Mouse (Mus musculus): Measurements from ENCODE around the gene Arfrp1.

Arfrp1 gene

GRCm38 (mm10) chr2:181377230-181377629 lies 12.0 kb upstream of the Arfrp1 start:
- no peak for DNase-seq (ENCODE audit: low read depth)

DNA sequence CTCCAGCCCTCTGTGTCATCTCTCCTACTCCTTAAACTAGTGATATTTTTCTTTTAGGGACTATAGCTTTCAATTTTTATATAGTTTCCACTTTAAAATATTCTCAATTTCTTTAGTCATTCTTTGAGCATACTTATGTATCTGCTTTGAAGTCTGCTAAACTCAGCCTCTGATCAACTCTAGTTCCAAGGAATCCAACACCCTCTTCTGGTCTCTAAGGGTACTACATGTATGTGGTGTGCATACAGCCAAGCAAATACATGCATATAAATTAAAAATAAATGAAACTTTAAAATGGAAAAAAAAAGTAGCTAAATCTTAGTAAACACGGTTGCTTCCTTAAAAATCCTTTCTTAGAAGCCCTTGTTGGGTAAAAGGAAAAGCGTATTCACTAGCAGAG lies 10.6 kb upstream of the Arfrp1 start:
- peak; percentile 43 for DNase-seq (ENCODE audit: low read depth)

- DNase-seq (ENCODE audit: low read depth): no peak
Observed at GRCm38 (mm10) chr2:181370001-181370400, 4.8 kb upstream of the Arfrp1 start.

DNA sequence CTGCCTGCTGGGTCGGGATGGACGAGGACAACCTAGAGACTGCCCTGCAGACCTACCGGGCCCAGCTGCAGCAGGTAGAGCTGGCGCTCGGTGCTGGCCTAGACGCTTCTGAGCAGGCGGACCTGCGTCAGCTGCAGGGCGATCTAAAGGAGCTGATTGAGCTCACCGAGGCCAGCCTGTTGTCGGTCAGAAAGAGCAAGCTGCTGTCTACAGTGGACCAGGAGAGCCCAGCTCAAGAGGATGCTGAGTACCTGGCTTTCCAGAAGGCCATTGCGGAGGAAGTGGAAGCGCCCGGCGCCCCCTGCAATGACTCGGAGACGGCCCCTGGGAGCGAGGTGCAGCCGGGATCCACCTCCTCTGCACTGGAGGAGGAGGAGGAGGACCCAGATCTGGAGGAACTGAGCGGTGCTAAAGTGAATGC lies 461 bp upstream of the Arfrp1 start:
- peak; percentile 17 for DNase-seq (ENCODE audit: low read depth)

DNA sequence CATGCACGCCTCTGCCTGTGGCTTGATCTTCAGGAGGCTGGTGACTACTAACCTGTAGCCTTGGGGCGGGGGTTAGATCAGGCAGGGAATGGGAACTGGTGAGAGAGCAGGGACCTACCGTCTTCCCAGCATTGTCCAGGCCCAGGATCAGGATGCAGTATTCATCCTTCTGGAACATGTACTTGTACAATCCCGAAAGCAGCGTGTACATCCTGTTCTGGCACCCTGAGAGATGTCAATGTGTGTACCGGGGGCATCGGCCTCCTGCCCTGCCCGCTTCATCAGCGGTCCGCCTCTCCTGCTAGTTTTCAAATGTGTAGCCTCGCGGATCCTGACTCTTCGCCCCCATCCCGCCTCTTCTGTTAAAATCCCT lies 731 bp downstream of the Arfrp1 start:
- no peak for DNase-seq (ENCODE audit: low read depth)

DNA sequence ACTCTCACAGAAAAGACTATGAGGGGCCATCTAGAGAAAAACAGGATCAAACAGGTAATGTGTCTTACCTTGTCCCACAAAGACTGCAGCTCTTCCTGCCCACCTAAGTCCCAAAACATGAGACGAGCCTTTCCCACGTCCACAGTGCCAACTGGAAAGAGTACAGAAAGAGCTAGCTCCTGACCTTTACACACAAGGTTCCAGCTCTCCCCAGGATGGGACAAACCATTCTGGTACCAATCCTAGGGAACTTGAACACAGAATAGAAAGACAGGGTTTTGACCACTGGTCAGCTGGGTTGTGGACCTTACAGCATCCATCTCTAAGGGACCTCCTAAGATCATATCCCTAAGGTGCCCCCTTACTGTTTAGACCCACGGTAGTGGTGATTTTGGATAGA lies 1.3 kb downstream of the Arfrp1 start:
- no peak for DNase-seq (ENCODE audit: low read depth)

- no peak for DNase-seq (ENCODE audit: low read depth)
Observed at GRCm38 (mm10) chr2:181356780-181357179, 8.4 kb downstream of the Arfrp1 start.

DNA sequence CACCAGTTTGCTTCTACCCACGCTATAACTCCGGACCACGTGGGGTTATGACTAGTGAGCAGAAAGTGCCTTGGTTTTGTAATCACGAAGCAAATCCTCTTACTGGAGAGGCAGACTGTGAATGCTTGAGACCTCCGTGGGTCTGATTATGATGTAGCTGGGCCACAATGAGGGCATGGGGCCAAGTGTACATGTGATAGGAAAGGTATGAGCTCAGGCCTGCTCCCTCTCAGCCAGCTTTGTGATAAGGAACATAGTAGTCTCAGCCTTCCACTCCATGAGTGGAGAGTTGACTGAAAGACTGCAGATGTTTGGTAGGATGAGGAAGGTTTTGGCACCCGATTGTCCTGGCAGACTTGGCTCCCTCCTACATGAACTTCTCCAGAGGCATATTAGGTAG lies 22.4 kb downstream of the Arfrp1 start:
- DNase-seq (ENCODE audit: low read depth): no peak

DNA sequence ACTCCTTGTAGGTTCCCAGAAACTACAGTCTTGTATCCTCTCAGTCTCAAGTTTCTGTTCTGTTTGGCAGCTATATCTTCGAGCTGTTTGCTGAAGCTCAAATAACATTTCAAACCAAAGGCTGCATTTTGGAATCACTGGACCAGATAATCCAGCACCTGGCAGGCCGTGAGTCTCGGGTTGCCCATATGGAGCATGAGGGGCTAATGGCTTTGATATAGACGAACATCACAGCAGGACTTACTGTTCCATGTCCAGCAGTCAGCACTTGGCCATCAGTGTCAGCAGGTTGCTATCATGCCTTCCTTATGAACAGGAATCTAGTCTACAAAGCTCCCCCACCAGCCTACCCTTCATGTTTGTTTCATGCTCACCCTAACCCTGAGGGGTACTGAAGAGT lies 24.8 kb downstream of the Arfrp1 start:
- no peak for DNase-seq (ENCODE audit: low read depth)

DNA sequence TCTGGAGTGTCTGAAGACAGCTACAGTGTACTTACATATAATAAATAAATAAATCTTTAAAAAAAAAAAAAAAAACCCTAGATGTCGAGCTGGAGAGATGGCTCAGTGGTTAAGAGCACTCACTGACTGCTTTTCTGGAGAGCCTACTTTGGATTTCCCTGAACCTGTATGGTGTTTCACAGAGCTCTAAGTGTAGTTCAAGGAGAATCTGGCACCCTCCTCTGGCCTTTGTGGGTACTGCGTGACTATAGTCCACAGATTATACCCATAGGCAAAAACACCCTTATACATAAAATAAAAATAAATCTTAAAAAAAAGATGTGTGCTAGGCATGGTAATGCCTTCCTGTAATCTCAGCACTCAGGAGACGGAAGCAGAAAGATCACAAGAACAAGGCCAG lies 31.2 kb downstream of the Arfrp1 start:
- peak; percentile 67 for DNase-seq (ENCODE audit: low read depth)

DNA sequence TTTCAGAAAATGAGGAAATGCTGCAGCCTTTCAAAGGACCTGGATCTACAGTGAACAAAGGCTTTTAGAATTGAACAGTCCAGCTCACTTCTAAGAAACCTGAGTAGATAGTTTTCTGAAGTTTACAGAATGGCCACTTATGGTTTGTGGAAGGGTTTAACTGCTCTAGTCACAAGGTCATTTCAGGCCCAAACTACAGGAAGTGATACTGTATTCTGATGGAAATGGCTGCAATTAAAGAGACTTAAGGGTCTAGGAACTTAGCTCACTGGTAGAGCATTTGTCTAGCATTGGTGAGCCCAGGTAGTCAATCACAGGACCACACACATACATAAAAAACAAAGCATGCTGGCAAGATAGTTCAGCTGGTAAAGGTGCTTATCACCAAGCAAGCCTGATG lies 32.7 kb downstream of the Arfrp1 start:
- DNase-seq (ENCODE audit: low read depth): no peak

DNA sequence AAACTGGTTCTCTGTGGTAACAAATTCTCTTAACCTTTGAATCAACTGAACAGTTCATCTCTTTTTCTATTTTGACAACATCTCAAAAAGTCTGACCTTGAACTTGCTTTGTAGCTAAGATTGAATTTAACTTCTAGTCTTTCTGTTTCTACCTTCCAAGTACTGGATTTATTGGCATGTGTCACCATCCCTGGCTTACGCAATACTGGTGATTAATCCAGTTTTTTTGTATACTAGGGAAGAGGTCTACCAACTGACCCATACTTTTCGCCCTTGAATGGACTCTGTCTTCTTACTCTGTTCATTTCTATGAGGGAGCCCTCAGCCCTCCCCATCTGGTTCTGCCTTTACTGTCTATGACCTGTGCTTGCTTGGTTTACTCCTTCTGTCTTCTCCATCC lies 39.1 kb downstream of the Arfrp1 start:
- DNase-seq (ENCODE audit: low read depth): no peak

GRCm38 (mm10) chr2:181322136-181322535 lies 43.1 kb downstream of the Arfrp1 start:
- no peak for DNase-seq (ENCODE audit: low read depth)

DNA sequence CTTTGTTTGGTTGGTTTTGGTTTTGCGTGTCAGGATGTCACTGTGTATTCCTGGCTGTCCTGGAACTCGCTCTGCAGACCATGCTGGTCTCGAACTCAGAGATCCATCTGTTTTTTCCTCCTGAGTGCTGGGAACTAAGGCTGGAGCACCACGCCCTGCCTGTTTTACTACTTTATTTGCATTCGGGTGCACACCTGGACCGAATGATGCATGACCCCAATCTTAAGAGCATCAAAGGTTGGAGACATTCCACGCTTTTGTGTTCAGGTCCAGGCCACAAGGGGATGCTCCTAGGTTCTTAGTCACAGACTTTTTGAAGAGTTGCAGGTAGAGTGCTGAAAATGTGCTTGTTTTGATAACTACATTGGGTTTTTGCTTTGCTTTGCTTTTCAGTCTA lies 45.1 kb downstream of the Arfrp1 start:
- DNase-seq (ENCODE audit: low read depth): no peak

GRCm38 (mm10) chr2:181319248-181320102 lies 45.7 kb downstream of the Arfrp1 start, which contains the start of gene Rtel1:
Gene Rtel1, plus strand, starts transcription at chr2:181319739.
- DNase-seq (ENCODE audit: low read depth): peak; percentile 83

DNA sequence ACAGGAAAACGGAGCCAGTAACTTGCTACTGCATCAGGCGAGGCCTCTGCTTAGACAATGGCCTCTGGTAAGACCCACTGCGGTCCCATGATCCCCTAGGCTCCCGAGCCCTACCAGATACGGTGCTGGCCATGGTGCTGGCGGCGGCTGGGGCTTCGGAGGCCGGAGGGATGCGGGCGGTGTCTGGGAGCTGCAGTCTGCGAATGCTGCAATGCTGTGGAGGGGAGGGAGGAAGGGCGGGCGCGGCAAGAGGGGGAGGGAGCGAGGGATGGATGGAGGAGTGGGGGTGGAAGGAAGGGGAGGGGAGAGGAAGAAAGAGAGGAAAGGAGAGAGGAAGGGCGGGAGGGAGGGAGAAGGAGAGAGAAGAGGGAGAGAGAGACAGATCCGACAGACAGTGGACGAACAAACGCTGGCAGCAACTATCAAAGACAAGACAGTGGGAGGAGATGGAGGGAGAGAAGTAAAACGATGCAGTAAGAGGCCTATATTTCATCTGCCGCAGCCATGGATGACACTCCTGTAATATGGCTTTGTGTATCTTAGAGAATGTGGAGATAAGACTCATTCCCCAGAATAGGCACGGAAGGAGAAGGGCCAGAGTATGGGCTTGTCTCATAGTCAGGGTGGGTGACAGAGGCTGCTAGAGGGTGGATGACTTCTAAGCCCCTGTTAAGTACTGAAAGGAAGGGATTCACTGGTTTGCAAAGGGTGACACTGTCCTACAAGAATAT lies 51.0 kb downstream of the Arfrp1 start, which contains the start of gene Stmn3:
Stmn3 (minus strand) TSS at position 421 of the 731 bp plus-strand sequence.
- DNase-seq (ENCODE audit: low read depth): no peak

- DNase-seq (ENCODE audit: low read depth): no peak
Observed at GRCm38 (mm10) chr2:181313344-181314079, 51.7 kb downstream of the Arfrp1 start.

DNA sequence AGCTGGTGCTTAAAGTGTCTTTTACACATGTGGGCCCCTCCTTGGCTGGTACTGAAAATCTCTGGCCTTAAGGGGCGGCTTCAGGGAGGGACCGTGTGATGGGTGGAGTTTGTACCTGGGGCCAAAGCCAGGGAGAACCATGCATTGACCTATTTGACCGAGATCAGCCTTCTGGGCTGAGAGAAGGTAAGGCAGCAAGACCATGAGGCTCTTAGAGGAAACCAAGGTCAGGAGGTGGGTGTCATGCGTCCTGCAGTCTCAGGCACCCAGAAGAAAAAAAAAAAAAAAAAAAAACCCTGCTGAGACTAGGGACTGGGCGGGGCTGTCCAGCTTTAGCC lies 52.2 kb downstream of the Arfrp1 start:
- DNase-seq (ENCODE audit: low read depth): no peak

GRCm38 (mm10) chr2:181312435-181312834 lies 52.8 kb downstream of the Arfrp1 start:
- no peak for DNase-seq (ENCODE audit: low read depth)
